Mouse (Mus musculus) layer of hippocampus, postnatal 10 days (tissue): Measurements from ENCODE around the gene Srsx. TPM values are rescaled to one million over a fixed set of nuclear protein-coding genes. Genes with fewer than 3 reads are reported as not detected.
"Not testable (repeated sequence)": the region's sequence is repeated elsewhere in the genome, so short reads cannot be mapped to it uniquely, and the experiment has no call there.

ENCODE experiments used
- DNase-seq, 2 experiments: peaks; one replicate each; pipeline ENCODE4 v3.0.0; 2021; ENCODE audit warnings: low spot score in 2 of 2
- long read RNA-seq: library from polyadenylated mRNA; stranded (forward); transcript quantifications from one replicate; pipeline ENCODE4 v2.0.0, GENCODE M21; 2023
- total RNA-seq, 2 experiments: library from RNA; stranded (reverse); gene quantifications; 2 replicates each; pipeline ENCODE4 v1.2.3; 2021

Srsx gene
- total RNA-seq: not detected
- long read RNA-seq: 0 reads

- not testable (repeated sequence) for DNase-seq
Observed at GRCm38 (mm10) chrX:123222381-123222780, at the start of gene Srsx. Srsx (minus strand) TSS chrX:123222481.

GRCm38 (mm10) chrX:123246807-123247206 is 24.5 kb upstream of the Srsx start, which contains the start of gene Gm17577:
Gm17577 (minus strand) TSS chrX:123246907.
- not testable (repeated sequence) for DNase-seq

Other genes with a start within 250 kb of the Srsx start
- gene Gm17521, start 192.8 kb downstream of the Srsx start, total RNA-seq: not detected
- gene Cldn34c1, start 119.0 kb downstream of the Srsx start, total RNA-seq: 1 to 10 TPM; 4.0 to 9.7 TPM
- not detected for gene Gm17577, start 24.4 kb upstream of the Srsx start, total RNA-seq